Mouse (Mus musculus): ENCODE measurements around the gene Cnot10. TPM values are rescaled to one million over a fixed set of nuclear protein-coding genes. Genes with fewer than 3 reads are reported as not detected.
"Not testable (repeated sequence)": the region's sequence is repeated elsewhere in the genome, so short reads cannot be mapped to it uniquely, and the experiment has no call there.

Cnot10 gene
- polyA plus RNA-seq, 1 experiment from 2014 or later, result 22.5 TPM

GRCm38 (mm10) chr9:114660506-114660905 lies 20.5 kb upstream of the Cnot10 start:
- 0 out of 2 replicates have a peak, but pooled peaks cover 2% of the 10 kb centered on the region for H3K4me1 ChIP-seq (replicated peaks; ENCODE audit: control insufficient read depth, insufficient read depth, low read length)
- H3K9me3 ChIP-seq (ENCODE audit: control insufficient read depth), result no peaks in the 10 kb centered on the region
- no peak for ATAC-seq
- WGBS, result 88% methylated on average over 6 of the region's 6 CpGs
- TF ChIP-seq CTCF (IDR thresholded peaks at IDR 0.05; ENCODE audit: low read depth), result no peak
- H3K27me3 ChIP-seq (replicated peaks; ENCODE audit: control insufficient read depth, insufficient read depth, low read length), result no peaks in the 10 kb centered on the region
- H3K36me3 ChIP-seq (ENCODE audit: control insufficient read depth, insufficient read depth), result no peaks in the 10 kb centered on the region
- no peak overlapping the region for H3K27ac ChIP-seq (ENCODE audit: low read depth, low read length)
- H3K9ac ChIP-seq (ENCODE audit: low read depth, low read length), result no peak overlapping the region
- no peak overlapping the region for H3K4me2 ChIP-seq (replicated peaks; ENCODE audit: low read depth)
- no peak overlapping the region for H3K4me3 ChIP-seq (ENCODE audit: low read depth, low read length)

DNA sequence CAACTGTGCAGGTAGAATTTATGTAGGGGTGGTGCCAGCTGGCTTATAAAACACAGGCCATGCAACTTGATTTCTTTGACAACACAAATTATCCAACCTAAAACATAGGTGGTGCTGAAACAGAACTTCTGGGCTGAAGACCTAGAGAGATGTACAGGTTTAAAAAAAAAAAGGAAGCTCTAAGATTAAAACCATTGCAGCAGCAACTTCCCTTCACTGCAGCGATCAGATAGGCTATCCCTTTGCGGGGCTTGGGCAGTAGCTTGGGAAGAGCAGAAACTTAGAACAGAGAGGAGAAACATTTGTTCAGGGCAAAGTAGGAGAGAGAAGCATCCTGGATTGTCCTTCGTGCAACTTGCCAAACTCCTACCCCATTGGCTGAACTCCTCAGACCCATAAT lies 16.7 kb upstream of the Cnot10 start:
- Histone ChIP-seq H3K9me3 (ENCODE audit: control insufficient read depth) (no peaks in the 10 kb centered on the region), H3K4me2 (replicated peaks; ENCODE audit: low read depth) (no peak overlapping the region), H3K4me1 (replicated peaks; ENCODE audit: control insufficient read depth, insufficient read depth, low read length) (no peaks in the 10 kb centered on the region), H3K27me3 (replicated peaks; ENCODE audit: control insufficient read depth, insufficient read depth, low read length) (no peaks in the 10 kb centered on the region), H3K27ac (ENCODE audit: low read depth, low read length) (no peak overlapping the region), H3K9ac (ENCODE audit: low read depth, low read length) (no peak overlapping the region), H3K36me3 (ENCODE audit: control insufficient read depth, insufficient read depth) (no peaks in the 10 kb centered on the region), H3K4me3 (ENCODE audit: low read depth, low read length) (no peak overlapping the region)
- no peak for ATAC-seq
- 79% methylated on average over 3 of the region's 3 CpGs for WGBS
- no peak for TF ChIP-seq CTCF (IDR thresholded peaks at IDR 0.05; ENCODE audit: low read depth)

DNA sequence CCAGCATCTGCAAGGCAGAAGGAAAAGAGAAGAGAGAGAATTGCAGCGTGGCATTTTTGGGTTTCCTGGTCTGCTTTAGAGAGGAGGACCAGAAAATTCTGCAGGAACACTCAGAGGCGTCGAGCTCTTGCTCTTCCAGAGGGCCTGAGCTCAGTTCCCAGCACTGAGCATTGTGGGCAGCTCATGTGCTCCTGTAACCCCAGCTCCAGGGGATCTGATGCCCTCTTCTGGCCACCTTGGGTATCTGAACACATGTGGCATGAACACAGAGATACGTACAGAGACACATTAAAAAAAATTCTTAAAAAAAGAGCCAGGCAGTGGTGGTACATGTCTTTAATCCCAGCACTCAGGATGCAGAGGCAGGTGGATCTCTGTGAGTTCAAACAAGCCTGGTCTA lies 15.4 kb upstream of the Cnot10 start:
- H3K9ac ChIP-seq (ENCODE audit: low read depth, low read length), result no peak overlapping the region
- no peak for ATAC-seq
- no peaks in the 10 kb centered on the region for H3K4me1 ChIP-seq (replicated peaks; ENCODE audit: control insufficient read depth, insufficient read depth, low read length)
- no peak overlapping the region for H3K27ac ChIP-seq (ENCODE audit: low read depth, low read length)
- H3K27me3 ChIP-seq (replicated peaks; ENCODE audit: control insufficient read depth, insufficient read depth, low read length), result no peaks in the 10 kb centered on the region
- TF ChIP-seq CTCF (IDR thresholded peaks at IDR 0.05; ENCODE audit: low read depth), result no peak
- H3K4me2 ChIP-seq (replicated peaks; ENCODE audit: low read depth), result no peak overlapping the region
- H3K4me3 ChIP-seq (ENCODE audit: low read depth, low read length), result no peak overlapping the region
- H3K9me3 ChIP-seq (ENCODE audit: control insufficient read depth), result no peaks in the 10 kb centered on the region
- WGBS, result 85% methylated on average over 4 of the region's 4 CpGs
- no peaks in the 10 kb centered on the region for H3K36me3 ChIP-seq (ENCODE audit: control insufficient read depth, insufficient read depth)

DNA sequence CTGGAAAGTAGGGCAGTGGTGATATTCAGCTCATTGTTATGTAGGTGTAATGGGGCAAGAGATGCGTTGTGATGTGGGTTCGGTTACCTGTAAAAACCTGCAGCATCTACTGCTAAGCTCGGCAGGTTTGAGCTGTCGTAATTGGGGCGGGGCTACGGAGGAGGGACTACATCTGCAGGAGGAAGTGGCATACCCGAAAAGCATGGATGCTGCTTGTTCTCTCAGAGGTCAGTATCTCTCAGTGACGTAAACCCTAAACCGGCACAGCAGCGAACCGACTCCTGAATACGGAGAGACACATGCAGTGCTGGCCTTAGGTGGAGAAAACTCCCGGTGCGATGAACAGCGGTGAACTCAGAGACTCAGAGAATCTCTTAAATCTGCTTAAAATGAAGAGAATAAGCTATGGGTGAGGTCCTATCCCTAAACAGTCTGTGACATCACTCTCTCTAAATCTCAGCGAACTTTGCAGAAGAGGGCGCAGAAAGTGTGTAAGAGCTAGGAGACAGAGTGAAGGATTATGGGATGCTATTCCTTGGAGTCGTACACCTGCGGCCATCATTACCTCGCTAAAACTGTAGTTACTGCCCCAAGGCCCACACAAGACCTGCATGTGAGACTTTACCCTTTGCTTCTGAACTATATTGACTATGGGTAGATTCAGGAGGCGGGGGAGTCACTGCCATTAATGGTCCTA lies 11.1 kb upstream of the Cnot10 start:
- no peak overlapping the region for H3K27ac ChIP-seq (ENCODE audit: low read depth, low read length)
- no peaks in the 10 kb centered on the region for H3K36me3 ChIP-seq (ENCODE audit: control insufficient read depth, insufficient read depth)
- H3K27me3 ChIP-seq (replicated peaks; ENCODE audit: control insufficient read depth, insufficient read depth, low read length), result no peaks in the 10 kb centered on the region
- TF ChIP-seq CTCF (IDR thresholded peaks at IDR 0.05; ENCODE audit: low read depth), result no peak
- WGBS, result 53% methylated on average over 21 of the region's 21 CpGs
- no peaks in the 10 kb centered on the region for H3K4me1 ChIP-seq (replicated peaks; ENCODE audit: control insufficient read depth, insufficient read depth, low read length)
- no peak overlapping the region for H3K4me2 ChIP-seq (replicated peaks; ENCODE audit: low read depth)
- no peaks in the 10 kb centered on the region for H3K9me3 ChIP-seq (ENCODE audit: control insufficient read depth)
- no peak overlapping the region for H3K4me3 ChIP-seq (ENCODE audit: low read depth, low read length)
- no peak for ATAC-seq
- H3K9ac ChIP-seq (ENCODE audit: low read depth, low read length), result no peak overlapping the region

DNA sequence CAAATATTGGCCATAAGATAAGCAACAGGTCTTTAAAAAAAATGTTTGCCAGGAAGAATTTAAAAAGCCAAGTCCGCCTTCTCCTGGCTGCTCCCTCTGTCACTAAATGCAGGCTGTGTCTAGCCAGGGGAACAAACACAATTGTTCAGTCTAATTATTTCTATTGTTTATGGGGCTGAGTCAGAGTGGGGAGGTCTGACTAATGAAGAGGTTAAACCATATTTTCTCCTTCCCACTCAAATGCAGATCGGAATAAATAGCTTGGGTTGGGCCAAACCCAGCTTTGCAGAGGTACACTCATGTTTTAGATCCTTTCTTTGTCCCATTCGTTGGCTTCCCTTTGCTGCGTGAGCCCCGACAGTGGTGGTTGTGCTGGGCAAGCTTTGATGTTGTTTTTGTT lies 9.4 kb upstream of the Cnot10 start:
- 60% methylated on average over 5 of the region's 5 CpGs for WGBS
- Histone ChIP-seq H3K27me3 (replicated peaks; ENCODE audit: control insufficient read depth, insufficient read depth, low read length) (no peaks in the 10 kb centered on the region), H3K36me3 (ENCODE audit: control insufficient read depth, insufficient read depth) (no peaks in the 10 kb centered on the region), H3K4me1 (replicated peaks; ENCODE audit: control insufficient read depth, insufficient read depth, low read length) (no peaks in the 10 kb centered on the region), H3K4me3 (ENCODE audit: low read depth, low read length) (no peak overlapping the region), H3K27ac (ENCODE audit: low read depth, low read length) (no peak overlapping the region), H3K9me3 (ENCODE audit: control insufficient read depth) (no peaks in the 10 kb centered on the region), H3K9ac (ENCODE audit: low read depth, low read length) (no peak overlapping the region), H3K4me2 (replicated peaks; ENCODE audit: low read depth) (no peak overlapping the region)
- ATAC-seq, result no peak
- TF ChIP-seq CTCF (IDR thresholded peaks at IDR 0.05; ENCODE audit: low read depth), result no peak

DNA sequence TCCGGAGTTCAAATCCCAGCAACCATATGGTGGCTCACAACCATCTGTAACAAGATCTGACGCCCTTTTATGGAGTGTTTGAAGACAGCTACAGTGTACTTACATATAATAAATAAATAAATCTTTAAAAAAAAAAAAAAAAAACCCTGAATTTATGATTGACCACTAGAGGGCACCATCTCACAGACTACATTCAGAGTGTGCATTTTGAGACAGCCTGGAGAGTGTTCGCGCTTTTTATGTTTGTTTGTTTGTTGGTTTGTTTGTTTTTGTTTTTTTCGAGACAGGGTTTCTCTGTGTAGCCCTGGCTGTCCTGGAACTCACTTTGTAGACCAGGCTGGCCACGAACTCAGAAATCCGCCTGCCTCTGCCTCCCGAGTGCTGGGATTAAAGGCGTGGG lies 8.5 kb upstream of the Cnot10 start:
- TF ChIP-seq CTCF (IDR thresholded peaks at IDR 0.05; ENCODE audit: low read depth), result peak; percentile 71
- not testable (repeated sequence) for H3K27me3 ChIP-seq (replicated peaks; ENCODE audit: control insufficient read depth, insufficient read depth, low read length); H3K27ac ChIP-seq (ENCODE audit: low read depth, low read length); H3K36me3 ChIP-seq (ENCODE audit: control insufficient read depth, insufficient read depth); H3K4me1 ChIP-seq (replicated peaks; ENCODE audit: control insufficient read depth, insufficient read depth, low read length); ATAC-seq; H3K9ac ChIP-seq (ENCODE audit: low read depth, low read length); H3K9me3 ChIP-seq (ENCODE audit: control insufficient read depth); H3K4me3 ChIP-seq (ENCODE audit: low read depth, low read length); H3K4me2 ChIP-seq (replicated peaks; ENCODE audit: low read depth)
- WGBS, result 47% methylated on average over 8 of the region's 9 CpGs

Data from intestine, postnatal 0 days (tissue).